Mouse (Mus musculus) small intestine, adult 2 months (tissue): ENCODE measurements around the gene Gng13.

ENCODE experiments used
- CTCF ChIP-seq: fragments of 200-500 bp; IDR thresholded peaks from 2 replicates; pipeline ENCODE4 v1.5.1; 2012; ENCODE audit warnings: low read depth, mild to moderate bottlenecking, control low read depth, inconsistent platforms, low read length, moderate library complexity, mixed read lengths; ENCODE audit not compliant: insufficient replicate concordance, insufficient read length; ENCODE audit errors: extremely low read depth
- POLR2A ChIP-seq: fragments of 200-500 bp; IDR thresholded peaks from 2 replicates; pipeline ENCODE4 v1.6.1; 2012; ENCODE audit warnings: low read depth, mild to moderate bottlenecking, control low read depth, inconsistent platforms, low read length, moderate library complexity

DNA sequence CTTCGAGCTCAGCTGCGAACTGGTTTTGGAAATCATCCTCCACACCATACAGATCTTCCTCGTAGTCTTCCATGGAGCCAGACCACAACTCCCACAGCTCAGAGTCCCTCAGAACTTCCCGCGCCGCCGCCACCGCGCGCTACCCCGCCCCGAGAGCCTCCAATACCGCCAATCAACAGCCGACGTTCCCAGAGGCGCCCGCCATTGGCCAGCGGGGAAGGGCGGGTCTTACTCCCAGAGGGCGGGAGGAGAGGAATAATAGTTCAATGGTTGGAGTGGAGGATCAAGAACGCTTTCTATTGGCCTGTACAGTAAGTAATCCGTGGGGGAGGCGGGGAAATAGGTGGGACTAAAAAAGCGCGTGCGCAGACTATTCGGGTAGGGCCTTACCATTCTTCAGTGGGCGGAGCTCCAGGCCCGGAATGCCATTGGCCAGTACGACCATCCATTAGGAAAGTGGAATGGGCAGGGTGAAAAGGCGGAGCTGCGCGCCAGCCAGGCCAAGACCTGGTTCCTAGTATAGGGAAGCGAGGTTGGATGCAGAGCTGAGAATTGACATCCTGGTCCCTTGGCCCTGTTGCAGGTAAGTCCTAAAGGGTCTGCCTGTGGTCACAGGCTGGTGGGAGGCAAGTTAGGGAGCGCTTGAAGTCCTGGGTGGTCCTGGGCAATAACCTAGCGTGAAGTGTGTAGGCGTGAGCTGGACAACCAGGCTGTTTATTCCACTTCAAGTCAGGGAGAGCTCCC is 10.5 kb downstream of the Gng13 start, which contains the start of the genes Chtf18 and Rpusd1:
- TF ChIP-seq CTCF (no peak), POLR2A (peak; percentile 76; the same call in 1 of the 2 replicates)
